Mouse (Mus musculus) embryonic fibroblast, embryonic 13.5 days (primary cell): ENCODE results near the gene Psmc3.

Source experiments
- CTCF ChIP-seq: IDR thresholded peaks from 2 replicates; pipeline ENCODE4 v1.5.1; 2011; ENCODE audit warnings: mild to moderate bottlenecking, control low read depth, low read length, moderate library complexity, borderline replicate concordance; ENCODE audit not compliant: insufficient read depth
- POLR2A ChIP-seq: IDR thresholded peaks from 2 replicates; pipeline ENCODE4 v1.6.1; 2011; ENCODE audit warnings: low read depth, mild to moderate bottlenecking, control low read depth, low read length, moderate library complexity

DNA sequence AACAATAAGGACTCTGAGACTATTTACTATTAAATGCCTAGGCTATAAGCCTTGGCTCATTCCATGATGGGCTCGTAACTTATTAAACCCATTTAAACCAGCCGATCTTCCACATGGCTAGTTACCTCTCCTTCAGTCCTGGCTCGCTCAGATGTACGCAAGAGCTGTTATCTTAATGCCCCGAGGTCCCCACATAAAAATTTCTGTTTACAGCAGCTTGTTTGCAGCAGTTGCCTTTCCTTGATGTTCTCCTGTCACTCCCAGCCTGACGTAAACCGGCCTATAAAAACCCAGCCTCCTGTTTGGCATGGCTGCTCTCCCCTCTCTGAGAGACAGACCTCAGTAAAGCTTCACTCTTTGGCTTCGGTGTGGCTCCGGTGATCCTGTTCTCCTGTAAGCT lies 6.5 kb upstream of the Psmc3 start:
- TF ChIP-seq POLR2A (no peak), CTCF (no peak)
